Mouse (Mus musculus) kidney, postnatal 0 days (tissue): Measurements from ENCODE around the gene Tenm3. TPM values are rescaled to one million over a fixed set of nuclear protein-coding genes. Genes with fewer than 3 reads are reported as not detected.

Source experiments
- ATAC-seq: fragments of 200-750 bp; cut with Nextera tagmentation; replicated peaks from 2 replicates; pipeline ENCODE4 v1.8.0; 2017; ENCODE audit warnings: low read depth, moderate number of reproducible peaks, moderate TSS enrichment, moderate library complexity; ENCODE audit not compliant: low FRiP score
- DNase-seq: peaks from one replicate; pipeline ENCODE4 v3.0.0-alpha.2; 2016; ENCODE audit warnings: low spot score
- H3K27ac ChIP-seq: fragments of 300-500 bp; sonication (generic); 2 replicates; pipeline ENCODE4 v1.5.1; 2014; ENCODE audit warnings: mild to moderate bottlenecking
- H3K27me3 ChIP-seq: fragments of 300-500 bp; sonication (generic); 2 replicates; pipeline ENCODE4 v1.6.1; 2014; ENCODE audit warnings: low read length, mixed read lengths; ENCODE audit not compliant: insufficient read depth
- H3K36me3 ChIP-seq: fragments of 300-500 bp; sonication (generic); 2 replicates; pipeline ENCODE4 v1.6.1; 2014; ENCODE audit warnings: low read length, mixed read lengths; ENCODE audit not compliant: insufficient read depth
- H3K4me1 ChIP-seq: fragments of 300-500 bp; sonication (generic); replicated peaks from 2 replicates; pipeline ENCODE4 v1.6.1; 2014; ENCODE audit warnings: antibody characterized with exemption, low read length, mixed read lengths; ENCODE audit not compliant: insufficient read depth
- H3K4me2 ChIP-seq: fragments of 300-500 bp; sonication (generic); 2 replicates; pipeline ENCODE4 v1.6.1; 2014; ENCODE audit warnings: mild to moderate bottlenecking, low read length, moderate library complexity, mixed read lengths
- H3K4me3 ChIP-seq: fragments of 300-500 bp; sonication (generic); replicated peaks from 2 replicates; pipeline ENCODE4 v1.5.1; 2014; ENCODE audit warnings: low read depth, low read length
- H3K9ac ChIP-seq: fragments of 300-500 bp; sonication (generic); 2 replicates; pipeline ENCODE4 v1.6.1; 2014; ENCODE audit warnings: low read depth, low read length
- H3K9me3 ChIP-seq: fragments of 300-500 bp; sonication (generic); replicated peaks from 2 replicates; pipeline ENCODE4 v1.6.1; 2016; ENCODE audit warnings: low read length, inconsistent platforms, mixed read lengths
- CTCF ChIP-seq: IDR thresholded peaks from 2 replicates; pipeline ENCODE4 v1.5.1; 2016; ENCODE audit warnings: antibody characterized with exemption, low read depth, mild to moderate bottlenecking, moderate library complexity
- WGBS: fragments of 180-500 bp; shearing (Covaris S2); extraction: QIAGEN DNeasy Blood & Tissue Kit; methylation state at CpG from one replicate; pipeline ENCODE4 v1.1.7; 2014; 5-methylcytosine and 5-hydroxymethylcytosine counted together
- polyA plus RNA-seq: library from polyadenylated mRNA; unstranded; fragments of >200 nt; fragmentation: Nextera tagmentation; extraction: Ambion mirVana; gene quantifications from 2 replicates; pipeline ENCODE4 v1.2.1, GENCODE M21; 2015

Tenm3 gene
- polyA plus RNA-seq, 1 experiment from 2014 or later, result 15.3 TPM

DNA sequence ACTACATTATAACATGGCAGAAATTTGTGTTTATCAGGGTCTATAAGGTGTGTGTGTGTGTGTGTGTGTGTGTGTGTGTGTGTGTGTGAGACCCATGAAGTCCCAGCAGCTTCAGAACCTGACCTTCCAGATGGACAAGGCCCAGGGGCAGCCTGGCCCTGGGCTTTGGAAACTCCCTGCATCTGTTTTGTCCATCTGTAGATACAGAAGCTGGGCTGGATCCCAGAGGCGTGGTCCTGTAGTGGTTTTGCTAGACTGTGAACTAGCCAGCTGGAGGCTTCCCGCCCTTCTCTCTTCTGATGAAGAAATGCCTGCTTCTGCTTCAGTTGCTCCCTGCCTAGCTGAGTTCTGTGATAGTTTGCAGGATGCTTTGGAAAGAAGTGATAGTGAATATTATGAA lies 599.9 kb downstream of the Tenm3 start:
- ATAC-seq (no peak), DNase-seq (no peak)
- no peak overlapping the region for H3K9ac ChIP-seq
- TF ChIP-seq CTCF, result no peak
- no peaks in the 10 kb centered on the region for H3K27me3 ChIP-seq
- no peak overlapping the region for H3K4me2 ChIP-seq
- no peaks in the 10 kb centered on the region for H3K36me3 ChIP-seq
- no peaks in the 10 kb centered on the region for H3K9me3 ChIP-seq
- 93% methylated on average over 2 of the region's 2 CpGs for WGBS
- 0 out of 2 replicates have a peak, but pooled peaks cover 7% of the 10 kb centered on the region for H3K4me1 ChIP-seq
- no peak overlapping the region for H3K4me3 ChIP-seq
- H3K27ac ChIP-seq, result no peak overlapping the region

DNA sequence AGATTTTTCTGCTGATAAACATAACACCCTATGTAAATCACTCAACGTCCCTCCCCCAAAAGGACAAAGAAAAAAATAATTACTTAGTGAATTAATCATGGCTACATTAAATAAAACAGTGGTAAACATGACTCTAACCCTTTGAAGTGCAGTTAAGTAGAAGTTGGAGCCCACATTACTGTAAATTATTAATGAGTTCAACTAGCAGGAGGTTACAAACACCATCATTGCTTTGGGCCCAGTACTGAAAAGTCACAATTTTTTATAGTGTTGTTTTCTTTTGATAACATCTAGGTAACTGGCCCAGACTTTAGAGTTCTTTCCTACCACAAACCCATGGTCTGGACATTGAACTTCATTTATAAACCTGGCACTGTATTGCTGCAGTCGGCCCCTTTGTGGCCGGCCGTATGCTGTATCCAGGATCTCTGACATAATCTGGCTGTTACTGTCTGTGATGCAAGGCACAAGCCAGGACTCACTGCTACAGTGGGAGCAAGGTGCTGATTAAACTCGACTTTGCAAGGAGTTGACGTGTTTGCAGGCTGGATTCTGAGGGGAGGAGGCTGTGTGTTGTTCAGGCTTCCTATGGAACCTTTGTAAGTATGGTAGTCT lies 602.7 kb downstream of the Tenm3 start:
- H3K36me3 ChIP-seq, result peaks cover 14% of the 10 kb centered on the region
- H3K9me3 ChIP-seq, result no peaks in the 10 kb centered on the region
- peak; percentile 85 for DNase-seq
- H3K4me3 ChIP-seq, result no peak overlapping the region
- H3K27ac ChIP-seq, result no peak overlapping the region; the same call in 1 of the 2 replicates
- ATAC-seq, result peak; percentile 87
- no peak overlapping the region for H3K4me2 ChIP-seq
- no peak overlapping the region for H3K9ac ChIP-seq
- WGBS, result 30% methylated on average over 6 of the region's 6 CpGs
- no peaks in the 10 kb centered on the region for H3K27me3 ChIP-seq
- no peak for TF ChIP-seq CTCF
- H3K4me1 ChIP-seq, result 0 out of 2 replicates have a peak, but pooled peaks cover 7% of the 10 kb centered on the region

DNA sequence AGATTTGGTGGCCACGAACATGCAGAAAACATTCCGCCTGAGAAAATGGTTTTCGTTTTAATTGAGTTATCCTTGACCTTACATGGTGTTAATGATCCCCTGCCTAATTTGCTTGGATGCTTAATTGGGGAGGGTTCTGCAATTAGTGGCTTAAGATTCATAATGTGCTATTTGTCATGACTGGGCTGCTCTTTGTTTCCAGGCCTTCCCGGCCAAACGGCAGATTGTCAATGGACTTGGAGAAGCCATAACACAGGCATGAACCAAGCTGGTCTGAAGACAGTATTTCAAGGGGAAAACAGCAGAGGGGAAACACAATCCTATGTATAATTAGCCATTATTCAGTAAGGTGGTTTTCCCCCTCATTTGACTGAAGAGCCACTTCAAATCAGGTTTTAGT lies 606.8 kb downstream of the Tenm3 start:
- H3K27me3 ChIP-seq, result no peaks in the 10 kb centered on the region
- DNase-seq (no peak), ATAC-seq (no peak)
- H3K9ac ChIP-seq, result no peak overlapping the region
- no peak overlapping the region for H3K27ac ChIP-seq
- WGBS, result 96% methylated on average over 5 of the region's 5 CpGs
- peaks cover 28% of the 10 kb centered on the region for H3K36me3 ChIP-seq
- no peak for TF ChIP-seq CTCF
- no peak overlapping the region for H3K4me2 ChIP-seq
- 0 out of 2 replicates have a peak, but pooled peaks cover 7% of the 10 kb centered on the region for H3K4me1 ChIP-seq
- no peak overlapping the region for H3K4me3 ChIP-seq
- H3K9me3 ChIP-seq, result no peaks in the 10 kb centered on the region

DNA sequence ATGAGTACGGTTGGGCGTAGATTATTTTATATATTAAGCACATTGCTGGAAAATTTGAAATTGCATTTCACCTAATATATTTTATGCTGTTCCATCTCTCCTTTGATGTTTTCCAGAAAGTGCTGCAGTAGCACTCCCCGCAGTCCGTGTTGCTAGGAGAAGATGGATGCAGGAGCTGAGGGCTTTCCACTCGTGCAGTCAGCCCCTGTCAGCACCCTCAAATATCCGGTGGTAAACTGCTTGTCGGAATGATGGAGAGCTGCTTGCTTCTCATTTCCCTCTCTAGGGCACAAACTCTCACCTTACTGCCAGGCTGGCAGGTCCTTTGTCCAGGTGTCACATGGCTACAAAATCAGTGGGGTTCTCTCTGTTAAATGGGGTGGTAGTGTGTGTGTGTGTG lies 610.8 kb downstream of the Tenm3 start:
- H3K4me2 ChIP-seq, result no peak overlapping the region
- DNase-seq (no peak), ATAC-seq (no peak)
- no peak for TF ChIP-seq CTCF
- H3K27ac ChIP-seq, result no peak overlapping the region
- no peaks in the 10 kb centered on the region for H3K9me3 ChIP-seq
- H3K4me3 ChIP-seq, result no peak overlapping the region
- H3K9ac ChIP-seq, result no peak overlapping the region
- no peaks in the 10 kb centered on the region for H3K27me3 ChIP-seq
- H3K4me1 ChIP-seq, result no peaks in the 10 kb centered on the region
- H3K36me3 ChIP-seq, result peaks cover 34% of the 10 kb centered on the region
- 73% methylated on average over 7 of the region's 7 CpGs for WGBS

DNA sequence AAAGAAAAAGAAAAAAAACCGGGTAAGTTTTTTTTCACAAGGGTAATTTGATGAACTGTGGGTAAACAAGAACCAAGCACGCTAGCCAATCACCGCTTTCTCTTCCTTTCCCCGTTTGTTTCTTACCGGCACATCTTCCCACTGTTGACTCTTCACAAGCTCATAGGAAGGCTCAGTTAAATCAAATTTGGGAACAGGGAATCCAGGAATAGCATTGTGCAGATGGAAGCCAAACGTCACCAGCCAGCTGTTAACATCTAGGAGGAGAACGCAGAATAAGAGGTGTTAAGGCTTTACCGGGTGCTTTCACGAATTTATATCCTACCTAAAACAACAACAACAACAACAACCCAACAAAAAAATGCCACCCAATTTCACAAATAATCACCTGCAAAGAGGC lies 611.9 kb downstream of the Tenm3 start:
- TF ChIP-seq CTCF, result no peak
- no peaks in the 10 kb centered on the region for H3K4me1 ChIP-seq
- ATAC-seq (no peak), DNase-seq (no peak)
- no peaks in the 10 kb centered on the region for H3K9me3 ChIP-seq
- H3K27me3 ChIP-seq, result no peaks in the 10 kb centered on the region
- H3K4me3 ChIP-seq, result no peak overlapping the region
- peaks cover 33% of the 10 kb centered on the region for H3K36me3 ChIP-seq
- no peak overlapping the region for H3K4me2 ChIP-seq
- H3K9ac ChIP-seq, result no peak overlapping the region
- 74% methylated on average over 9 of the region's 9 CpGs for WGBS
- H3K27ac ChIP-seq, result no peak overlapping the region

GRCm38 (mm10) chr8:48231389-48231788 lies 612.4 kb downstream of the Tenm3 start:
- DNase-seq (no peak), ATAC-seq (no peak)
- no peak overlapping the region for H3K27ac ChIP-seq
- H3K9ac ChIP-seq, result no peak overlapping the region
- H3K4me2 ChIP-seq, result no peak overlapping the region
- no peaks in the 10 kb centered on the region for H3K9me3 ChIP-seq
- no peaks in the 10 kb centered on the region for H3K4me1 ChIP-seq
- H3K27me3 ChIP-seq, result no peaks in the 10 kb centered on the region
- 56% methylated on average over 9 of the region's 9 CpGs for WGBS
- H3K36me3 ChIP-seq, result peaks cover 28% of the 10 kb centered on the region
- TF ChIP-seq CTCF, result no peak
- H3K4me3 ChIP-seq, result no peak overlapping the region

- Histone ChIP-seq H3K4me3 (no peak overlapping the region), H3K9ac (no peak overlapping the region), H3K27me3 (no peaks in the 10 kb centered on the region), H3K4me2 (no peak overlapping the region), H3K36me3 (peaks cover 11% of the 10 kb centered on the region), H3K9me3 (no peaks in the 10 kb centered on the region), H3K4me1 (no peaks in the 10 kb centered on the region), H3K27ac (no peak overlapping the region)
- DNase-seq (no peak), ATAC-seq (no peak)
- 98% methylated on average over 35 of the region's 35 CpGs for WGBS
- no peak for TF ChIP-seq CTCF
These were observed 615.1 kb downstream of the Tenm3 start for GRCm38 (mm10) chr8:48228676-48229075.
